Mouse (Mus musculus) MEL-GATA-1-ER (cell line): ENCODE results near the gene Grasp.

Source experiments
- DNase-seq: peaks from one replicate; pipeline ENCODE4 v3.0.0-alpha.2; 2012; ENCODE audit warnings: low read depth; ENCODE audit errors: extremely low read depth

The Grasp gene

GRCm38 (mm10) chr15:101194951-101195823 lies 28.8 kb upstream of the Grasp start:
- DNase-seq = peak; percentile 77

DNA sequence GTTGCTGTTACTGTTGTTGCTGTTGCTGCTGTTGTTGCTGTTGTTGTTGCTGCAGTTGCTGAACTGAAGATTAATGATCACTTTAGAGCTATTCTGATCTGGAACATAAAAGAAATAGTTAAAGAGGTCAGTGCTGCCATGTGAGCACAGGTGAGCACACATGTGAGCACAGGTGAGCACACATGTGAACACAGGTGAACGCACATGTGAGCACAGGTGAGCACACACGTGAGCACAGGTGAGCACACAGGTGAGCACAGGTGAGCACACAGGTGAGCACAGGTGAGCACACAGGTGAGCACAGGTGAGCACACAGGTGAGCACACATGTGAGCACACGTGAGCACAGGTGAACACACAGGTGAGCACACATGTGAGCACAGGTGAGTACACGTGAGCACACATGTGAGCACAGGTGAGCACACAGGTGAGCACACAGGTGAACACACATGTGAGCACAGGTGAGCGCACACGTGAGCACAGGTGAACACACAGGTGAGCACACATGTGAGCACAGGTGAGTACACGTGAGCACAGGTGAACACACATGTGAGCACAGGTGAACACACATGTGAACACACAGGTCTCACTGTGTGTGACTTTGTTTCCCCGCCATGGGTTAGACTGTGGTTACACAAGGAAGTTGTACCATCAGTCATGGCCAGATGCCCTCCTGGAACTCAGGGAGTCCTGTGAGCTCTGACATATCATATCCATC lies 27.8 kb upstream of the Grasp start:
- DNase-seq = no peak

DNA sequence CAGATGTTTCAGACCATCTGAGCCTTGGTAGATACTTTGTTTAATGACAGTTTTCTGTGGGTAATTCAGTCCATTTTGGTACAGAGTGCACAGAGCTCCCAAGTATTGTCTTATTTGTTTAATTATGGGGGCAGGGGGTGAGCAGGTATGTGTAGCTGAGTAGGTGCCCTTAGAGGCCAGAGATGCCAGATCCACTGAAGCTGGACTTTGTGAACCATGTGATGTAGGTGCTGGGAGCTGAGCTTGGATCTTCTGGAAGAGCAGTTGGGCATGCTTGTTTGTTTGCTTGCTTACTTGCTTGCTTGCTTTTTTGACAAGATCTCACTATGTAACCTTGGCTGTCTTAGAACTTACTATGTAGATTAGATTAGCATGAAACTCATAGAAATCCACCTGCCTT lies 27.0 kb upstream of the Grasp start:
- DNase-seq = no peak

- no peak for DNase-seq
Observed at GRCm38 (mm10) chr15:101197497-101198179, 26.4 kb upstream of the Grasp start.

DNA sequence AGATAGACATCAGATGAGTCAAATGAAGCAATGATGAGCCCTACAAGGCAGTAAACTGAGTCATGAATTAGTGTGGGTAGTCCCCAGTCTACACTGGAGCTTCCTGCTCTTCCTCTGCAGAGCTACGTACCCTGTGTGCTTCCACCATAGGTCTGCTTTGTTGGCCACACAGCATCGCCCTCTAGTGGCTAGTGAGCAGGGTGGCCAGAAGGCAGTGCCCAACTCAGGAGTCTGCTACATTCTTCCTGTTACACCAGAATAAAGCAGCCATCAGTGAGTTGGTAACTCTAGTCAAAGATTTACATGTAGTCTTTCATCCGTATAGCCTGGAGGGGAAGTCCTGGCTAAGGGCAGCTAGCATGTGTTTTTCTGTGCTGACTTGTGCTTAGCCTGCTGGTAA lies 25.8 kb upstream of the Grasp start:
- peak; percentile 61 for DNase-seq

DNA sequence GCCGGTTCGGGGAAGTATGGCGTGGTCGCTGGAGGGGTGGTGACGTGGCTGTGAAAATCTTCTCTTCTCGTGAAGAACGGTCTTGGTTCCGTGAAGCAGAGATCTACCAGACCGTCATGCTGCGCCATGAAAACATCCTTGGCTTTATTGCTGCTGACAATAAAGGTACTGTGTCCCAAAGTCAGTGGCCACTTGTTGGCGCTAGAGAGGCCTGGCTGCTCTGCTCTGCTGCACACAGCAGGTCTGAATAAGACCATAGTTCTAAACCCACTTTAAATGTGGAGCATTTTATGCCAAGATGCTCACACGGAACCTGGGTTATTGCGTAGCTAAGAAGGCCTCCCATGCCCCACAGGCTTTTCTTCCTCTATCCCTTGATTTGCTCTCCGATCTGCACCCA lies 25.1 kb upstream of the Grasp start:
- no peak for DNase-seq

DNA sequence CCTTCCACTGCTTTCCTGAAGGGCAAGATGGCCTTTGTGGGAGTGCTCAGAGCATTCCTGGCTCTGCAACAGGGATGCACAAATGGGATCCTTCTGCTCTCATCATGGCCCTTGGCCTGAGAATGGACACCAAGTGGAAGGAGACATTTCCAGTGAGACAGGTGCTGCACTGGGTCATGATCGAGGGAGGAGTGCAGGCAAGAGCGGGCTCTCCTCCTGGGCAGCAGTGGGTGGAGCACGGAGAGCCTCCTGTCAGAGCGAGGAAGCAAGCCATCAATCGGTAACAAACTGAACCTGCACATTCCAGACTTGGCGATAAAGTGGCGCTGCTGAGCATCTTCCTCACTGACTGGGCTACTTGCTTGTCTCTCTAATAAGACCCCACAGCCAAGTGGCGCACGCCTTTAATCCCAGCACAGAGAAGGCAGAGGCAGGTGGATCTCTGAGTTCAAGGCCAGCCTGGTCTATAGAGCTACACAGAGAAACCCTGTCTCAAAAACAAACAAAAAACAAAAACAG lies 23.2 kb upstream of the Grasp start:
- DNase-seq = no peak

DNA sequence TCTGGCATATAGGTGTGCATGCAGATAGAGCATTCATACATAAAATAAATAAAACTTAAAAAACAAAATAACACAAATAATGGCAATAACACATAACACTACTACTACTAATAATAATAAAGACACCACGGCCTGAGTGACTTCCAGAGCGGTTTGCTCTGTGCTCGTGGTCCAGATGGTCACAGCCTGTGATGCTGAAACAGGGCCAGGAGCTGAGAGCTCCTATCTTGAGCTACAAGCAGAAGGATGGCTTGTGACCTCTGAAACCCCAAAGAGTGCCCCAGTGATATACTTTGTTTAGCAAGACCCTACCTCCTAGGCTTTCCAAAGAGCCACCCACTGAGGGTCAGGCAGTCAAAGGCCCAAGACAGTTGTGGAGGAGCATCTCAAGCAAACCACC lies 22.6 kb upstream of the Grasp start:
- no peak for DNase-seq

DNA sequence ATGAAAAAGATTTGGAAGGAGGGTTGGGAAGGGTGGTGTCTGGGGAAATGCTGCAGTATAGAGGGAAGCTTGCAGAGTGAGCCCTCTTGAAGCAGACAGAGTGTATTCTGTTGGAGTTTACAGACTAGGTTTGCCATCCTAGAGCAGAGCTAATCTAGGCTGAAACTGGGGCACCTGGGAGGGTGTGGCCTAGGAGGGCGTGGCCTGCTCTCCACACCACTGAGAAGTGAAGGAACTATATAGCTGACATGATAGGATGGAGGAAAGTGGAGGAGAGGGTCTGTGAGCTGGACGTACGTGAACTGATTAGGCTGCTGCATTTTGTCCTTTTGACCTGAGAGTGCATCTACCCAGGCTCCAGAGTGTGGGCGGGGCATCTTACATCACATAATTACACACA lies 20.3 kb upstream of the Grasp start:
- DNase-seq = no peak

DNA sequence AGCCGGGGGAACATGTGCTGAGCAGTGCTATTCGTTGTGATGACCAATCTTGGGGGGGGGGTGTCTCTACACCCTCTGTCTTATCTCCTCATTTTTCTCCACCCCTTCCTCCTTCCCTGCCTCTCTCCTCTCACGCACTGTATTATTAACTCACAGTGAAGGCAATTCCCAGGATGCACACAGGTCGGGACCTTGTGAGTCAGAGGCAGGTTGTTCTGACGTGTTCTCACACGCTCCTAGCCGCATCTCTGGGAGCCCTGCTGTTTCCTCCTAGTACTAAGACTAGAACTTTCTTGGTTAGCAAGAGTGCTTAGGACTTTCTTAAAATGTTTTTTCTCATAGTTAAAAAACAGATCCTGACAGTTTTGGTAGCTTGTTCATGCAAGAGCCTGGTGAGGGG lies 19.2 kb upstream of the Grasp start:
- no peak for DNase-seq

- DNase-seq = no peak
Observed at GRCm38 (mm10) chr15:101210228-101210627, 13.8 kb upstream of the Grasp start.

DNA sequence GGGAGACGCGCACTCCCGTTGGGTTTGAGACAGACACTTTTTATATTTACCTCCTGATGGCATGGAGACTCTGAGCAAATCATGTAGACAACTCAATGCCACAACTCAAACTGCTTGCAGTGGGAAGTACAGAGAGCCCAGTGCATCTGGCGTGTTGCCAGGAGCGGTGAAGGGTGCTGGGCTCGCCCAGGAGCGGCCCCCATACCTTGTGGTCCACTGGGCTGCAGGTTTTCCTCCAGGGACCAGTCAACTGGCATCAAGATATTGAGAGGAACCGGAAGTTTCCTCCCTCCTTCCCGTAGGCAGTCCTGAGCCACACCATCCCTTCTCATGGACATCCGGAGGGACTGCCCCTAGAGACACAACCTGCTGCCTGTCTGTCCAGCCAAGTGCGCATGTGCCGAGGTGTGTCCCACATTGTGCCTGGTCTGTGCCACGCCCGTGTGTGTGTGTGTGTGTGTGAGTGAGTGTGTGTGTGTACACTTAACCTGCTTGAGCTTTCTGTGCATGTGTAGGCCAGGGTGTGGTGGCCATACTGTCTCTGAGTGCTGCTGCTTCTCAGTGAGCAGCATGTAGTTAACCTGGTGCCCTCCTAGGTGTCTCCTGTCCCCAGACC lies 12.9 kb upstream of the Grasp start:
- no peak for DNase-seq

GRCm38 (mm10) chr15:101212435-101212834 lies 11.6 kb upstream of the Grasp start:
- no peak for DNase-seq

- no peak for DNase-seq
Observed at GRCm38 (mm10) chr15:101215136-101215535, 8.9 kb upstream of the Grasp start.

- no peak for DNase-seq
Observed at GRCm38 (mm10) chr15:101216036-101216435, 8.0 kb upstream of the Grasp start.

GRCm38 (mm10) chr15:101220905-101221297 lies 3.1 kb upstream of the Grasp start:
- DNase-seq = no peak

- no peak for DNase-seq
Observed at GRCm38 (mm10) chr15:101221298-101222104, 2.5 kb upstream of the Grasp start.

GRCm38 (mm10) chr15:101222897-101223482 lies 998 bp upstream of the Grasp start:
- no peak for DNase-seq

DNA sequence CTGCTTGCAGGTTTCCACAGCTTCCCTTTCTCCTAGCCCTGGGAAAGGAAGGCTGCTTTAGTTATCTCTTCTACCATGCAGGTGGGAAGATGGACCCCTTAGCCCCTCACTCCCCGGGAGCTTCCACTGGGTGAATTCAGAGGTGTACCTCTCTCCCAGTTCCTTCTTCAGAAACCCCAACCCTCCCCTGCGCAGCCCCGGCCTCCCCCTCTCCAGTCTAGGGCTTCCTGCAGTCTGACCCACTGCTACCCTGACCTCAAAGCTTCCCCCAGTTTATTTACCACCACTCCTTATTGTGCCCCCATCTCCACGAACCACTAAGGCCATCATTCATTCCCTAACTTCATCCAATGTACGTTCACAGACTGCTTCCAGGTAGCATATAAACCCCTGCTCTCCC lies 392 bp upstream of the Grasp start:
- no peak for DNase-seq

GRCm38 (mm10) chr15:101224977-101225376 lies 989 bp downstream of the Grasp start:
- DNase-seq = no peak
